Mouse (Mus musculus) left cerebral cortex, adult 2 months (tissue): Measurements from ENCODE around the gene Col28a1. TPM values are rescaled to one million over a fixed set of nuclear protein-coding genes. Genes with fewer than 3 reads are reported as not detected.

Source experiments
- DNase-seq, 2 experiments: peaks; one replicate each; pipeline ENCODE4 v3.0.0; 2021 to 2022; ENCODE audit warnings: low spot score in 2 of 2, mixed read lengths in 1 of 2; ENCODE audit errors: extremely low spot score in 1 of 2
- H3K27ac ChIP-seq: fragments of 200-600 bp; 2 replicates; pipeline ENCODE4 v1.8.1; 2022
- H3K4me3 ChIP-seq: fragments of 200-600 bp; 2 replicates; pipeline ENCODE4 v1.8.1; 2022
- CTCF ChIP-seq: fragments of 200-600 bp; IDR thresholded peaks from 2 replicates; pipeline ENCODE4 v1.8.1; 2022; ENCODE audit warnings: antibody characterized with exemption, mild to moderate bottlenecking, moderate library complexity
- intact Hi-C: fragments of 180-260 bp; cut with DNase I; formaldehyde crosslinking; loops from one replicate; pipeline ENCODE4 v1.15.1; 2025
- total RNA-seq, 2 experiments: library from RNA; stranded (reverse); gene quantifications; 2 replicates each; pipeline ENCODE4 v1.2.3; 2021

Gene Col28a1
- total RNA-seq, 2 experiments from 2014 or later: 0.63 to 0.89 TPM

DNA sequence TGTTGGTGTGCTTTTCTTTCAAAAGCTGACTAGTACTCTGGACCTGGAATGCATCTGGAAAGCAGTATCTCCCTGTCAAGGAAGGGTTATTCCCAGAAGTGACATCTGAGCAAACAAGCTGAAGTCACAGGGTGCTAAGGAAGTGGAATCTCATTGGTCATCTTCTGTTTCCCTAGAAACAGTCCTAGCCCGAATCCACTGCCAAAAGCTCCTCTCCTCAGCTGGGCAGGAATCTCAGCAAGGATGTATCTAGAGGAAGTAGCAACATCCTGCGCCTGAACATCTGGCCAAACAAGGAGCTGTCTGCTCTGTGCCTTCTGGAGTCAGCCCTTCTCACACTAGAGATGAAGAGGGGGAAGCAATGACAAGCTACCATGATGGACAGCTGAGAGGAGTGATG lies 18.4 kb downstream of the Col28a1 start:
- DNase-seq: no peak
- TF ChIP-seq CTCF: no peak
- intact Hi-C loops: no loop called here

DNA sequence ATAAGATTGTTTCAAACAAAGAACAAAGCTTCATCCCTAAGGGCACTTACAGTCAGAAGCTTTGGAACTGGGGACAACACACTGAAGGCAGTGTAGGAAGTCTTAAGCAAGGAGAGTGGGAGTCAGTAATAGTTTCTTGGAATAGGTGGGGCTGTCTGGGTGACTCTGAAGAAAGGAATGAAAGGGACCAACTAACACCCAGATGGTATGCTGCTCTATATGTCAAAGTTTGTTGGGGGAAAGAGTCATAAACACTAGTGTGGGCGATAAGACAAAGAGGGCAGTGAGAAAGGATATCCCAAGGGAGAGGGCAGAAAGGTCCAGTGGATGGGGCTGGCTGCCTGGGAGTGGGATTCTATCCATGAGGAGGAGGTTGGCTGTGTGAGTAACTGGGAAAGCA lies 20.3 kb downstream of the Col28a1 start:
- H3K27ac ChIP-seq: no peak overlapping the region
- no peak for TF ChIP-seq CTCF
- intact Hi-C loops: no loop called here
- no peak for DNase-seq
- H3K4me3 ChIP-seq: no peak overlapping the region

More for the DNA sequence above, 18.4 kb downstream of the Col28a1 start:
- H3K4me3 ChIP-seq: no peak overlapping the region
- no peak overlapping the region for H3K27ac ChIP-seq

DNA sequence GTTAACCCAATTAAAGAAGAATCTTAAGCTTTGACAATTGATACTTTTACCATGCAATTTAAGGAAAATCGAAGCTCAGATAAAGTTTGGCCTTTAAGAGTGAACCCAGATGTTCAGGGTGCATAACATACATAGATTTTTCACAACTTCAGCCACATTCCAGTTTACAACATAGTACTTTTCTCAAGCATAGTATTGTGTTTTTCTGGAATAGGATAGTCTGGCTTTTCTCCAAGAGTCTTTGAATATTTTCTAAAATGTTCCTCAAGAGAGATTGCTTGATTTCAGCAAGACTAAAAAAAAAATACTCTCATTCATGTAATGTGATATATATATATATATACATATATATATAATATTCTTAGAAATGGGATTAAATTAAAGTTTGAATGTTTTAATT lies 27.7 kb downstream of the Col28a1 start:
- intact Hi-C loops: no loop called here
- no peak overlapping the region for H3K27ac ChIP-seq
- no peak overlapping the region for H3K4me3 ChIP-seq
- DNase-seq: no peak
- TF ChIP-seq CTCF: no peak

DNA sequence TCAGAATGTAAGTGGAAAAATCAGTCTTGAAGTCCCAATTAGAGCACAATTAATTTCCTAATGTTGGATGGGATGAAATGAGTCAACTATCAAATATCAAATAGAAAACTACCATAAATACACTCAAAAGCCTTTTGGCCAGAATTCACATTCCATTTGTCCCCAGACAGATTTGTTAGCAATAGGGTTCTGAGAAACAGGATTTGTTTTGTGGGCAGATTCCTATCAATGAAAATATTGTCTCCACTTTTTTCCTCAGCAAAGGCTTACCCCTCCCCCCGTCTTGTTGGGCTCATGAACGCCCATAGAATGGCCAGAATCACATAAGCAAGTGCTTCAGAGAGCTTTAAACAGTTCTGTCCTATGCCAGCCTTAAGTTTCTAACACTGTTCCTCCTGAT lies 32.4 kb downstream of the Col28a1 start:
- Histone ChIP-seq H3K27ac (no peak overlapping the region), H3K4me3 (no peak overlapping the region)
- intact Hi-C loops: no loop called here
- DNase-seq: no peak
- TF ChIP-seq CTCF: no peak

DNA sequence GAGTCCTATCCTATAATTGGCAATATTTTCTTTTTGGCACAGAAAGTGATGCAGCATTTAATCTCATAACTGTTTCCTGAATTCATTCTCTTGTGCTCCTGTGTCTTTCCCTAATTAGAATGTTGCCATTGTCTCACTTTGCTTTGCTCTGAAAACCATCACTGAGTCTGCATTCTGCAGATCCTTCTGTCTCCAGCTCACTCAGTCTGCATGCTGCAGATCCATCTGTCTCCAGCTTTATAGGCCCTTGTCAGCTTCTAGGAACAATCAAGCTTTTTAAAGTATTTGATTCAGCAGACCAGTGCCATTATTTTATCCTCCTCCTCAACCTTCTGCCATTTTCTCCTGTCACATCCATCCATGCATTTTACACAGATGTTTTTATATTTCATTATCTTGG lies 35.3 kb downstream of the Col28a1 start:
- no peak for DNase-seq
- no peak overlapping the region for H3K27ac ChIP-seq
- no peak overlapping the region for H3K4me3 ChIP-seq
- no peak for TF ChIP-seq CTCF
- intact Hi-C loops: no loop called here

DNA sequence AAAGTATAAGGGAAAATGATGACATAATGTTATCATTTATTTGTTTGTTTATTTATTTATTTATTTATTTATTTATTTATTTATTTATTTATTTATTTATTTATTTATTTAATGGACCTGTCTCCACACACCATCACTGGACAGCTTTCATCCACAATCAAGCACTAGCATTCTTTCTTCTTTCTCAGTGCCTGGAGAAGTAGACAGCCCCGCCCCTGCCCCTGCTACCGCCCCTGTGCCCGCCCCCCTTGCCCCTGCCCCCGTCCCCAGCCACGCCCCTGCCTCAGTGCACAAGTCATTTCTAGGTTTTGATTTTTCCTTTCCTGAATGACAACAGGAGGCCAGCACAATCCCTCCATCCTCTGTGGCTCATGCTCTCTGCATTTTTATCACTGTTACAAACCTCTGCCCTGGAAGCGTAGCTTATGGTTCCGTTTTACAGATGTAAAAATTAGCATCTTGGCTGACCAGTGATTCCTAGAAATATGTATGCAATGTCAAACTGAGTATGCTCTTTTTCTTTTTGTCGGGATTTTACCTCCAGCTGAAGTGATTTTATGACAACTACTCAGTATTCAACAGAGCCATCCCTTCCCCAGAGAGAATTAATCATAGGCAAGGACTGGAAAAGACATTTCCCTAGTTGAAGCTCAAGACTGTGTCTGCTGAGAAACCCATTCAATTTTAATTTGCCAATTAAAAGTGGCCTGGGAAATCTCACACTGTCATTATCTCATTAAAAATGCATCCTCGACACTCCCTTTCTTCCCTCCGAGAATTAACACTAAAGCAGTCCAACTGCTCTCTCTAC lies 39.7 kb downstream of the Col28a1 start:
- H3K27ac ChIP-seq: no peak overlapping the region
- H3K4me3 ChIP-seq: no peak overlapping the region
- no peak for TF ChIP-seq CTCF
- intact Hi-C loops: no loop called here
- DNase-seq: no peak

DNA sequence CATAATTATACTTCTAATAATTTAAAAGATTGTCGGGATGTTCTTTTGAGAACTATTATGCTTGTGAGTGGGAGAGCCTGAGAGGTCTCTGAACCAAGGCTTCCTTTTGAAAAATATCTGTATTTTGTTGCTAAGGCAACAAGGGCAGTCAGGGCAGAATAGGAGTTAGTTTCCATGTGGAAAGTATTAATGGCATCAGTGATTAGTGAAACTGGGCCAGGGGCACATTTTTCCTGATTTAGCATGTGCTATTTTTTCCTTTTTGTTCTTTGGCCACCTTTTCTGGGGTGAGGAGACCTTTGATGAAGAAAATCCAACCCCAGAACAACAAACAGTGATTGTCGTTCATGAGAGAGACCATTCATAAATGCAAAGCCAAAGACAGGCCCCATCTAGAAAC lies 43.5 kb downstream of the Col28a1 start:
- DNase-seq: no peak
- no peak for TF ChIP-seq CTCF
- no peak overlapping the region for H3K4me3 ChIP-seq
- intact Hi-C loops: no loop called here
- H3K27ac ChIP-seq: no peak overlapping the region

DNA sequence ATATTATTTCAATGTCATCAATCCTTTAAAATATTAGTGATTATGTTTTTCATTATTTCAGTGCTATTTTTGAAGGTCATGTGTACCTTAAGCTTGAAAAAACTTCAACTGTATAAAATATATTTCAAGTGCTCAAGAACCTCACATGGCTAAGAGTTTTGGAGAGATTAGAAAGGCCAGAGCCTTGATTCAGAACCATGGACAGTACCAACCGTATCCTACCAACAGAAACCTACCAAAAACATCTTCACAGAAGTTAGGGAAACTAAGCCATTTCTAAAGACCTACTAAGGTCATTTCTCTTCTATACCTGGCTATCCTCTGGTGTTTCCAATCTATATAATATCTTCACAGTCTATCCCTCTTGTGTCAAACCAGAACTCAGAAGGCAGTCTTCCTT lies 50.5 kb downstream of the Col28a1 start:
- TF ChIP-seq CTCF: no peak
- no peak overlapping the region for H3K4me3 ChIP-seq
- no peak for DNase-seq
- intact Hi-C loops: no loop called here
- H3K27ac ChIP-seq: no peak overlapping the region

DNA sequence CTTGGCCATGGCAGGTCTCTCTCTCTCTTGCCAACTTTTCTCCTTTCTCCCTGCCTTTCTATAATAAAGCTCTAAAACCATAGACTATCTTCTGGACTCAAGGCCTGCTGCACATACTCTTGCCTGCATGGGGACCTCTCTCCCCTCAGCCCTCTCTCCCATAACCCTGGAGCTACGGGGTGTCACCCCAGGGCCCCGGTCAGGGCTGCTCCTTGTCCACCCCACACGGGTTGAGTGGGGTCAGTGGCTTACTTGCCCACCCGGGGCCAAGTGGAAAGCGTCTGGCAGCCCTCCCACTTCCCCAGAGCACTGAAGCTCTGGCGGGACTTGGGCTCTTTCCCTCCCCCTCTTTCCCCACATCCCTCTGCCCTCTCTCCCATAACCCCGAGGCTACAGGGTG lies 62.3 kb downstream of the Col28a1 start:
- Histone ChIP-seq H3K4me3 (no peak overlapping the region), H3K27ac (no peak overlapping the region)
- TF ChIP-seq CTCF: no peak
- intact Hi-C loops: no loop called here
- no peak for DNase-seq

DNA sequence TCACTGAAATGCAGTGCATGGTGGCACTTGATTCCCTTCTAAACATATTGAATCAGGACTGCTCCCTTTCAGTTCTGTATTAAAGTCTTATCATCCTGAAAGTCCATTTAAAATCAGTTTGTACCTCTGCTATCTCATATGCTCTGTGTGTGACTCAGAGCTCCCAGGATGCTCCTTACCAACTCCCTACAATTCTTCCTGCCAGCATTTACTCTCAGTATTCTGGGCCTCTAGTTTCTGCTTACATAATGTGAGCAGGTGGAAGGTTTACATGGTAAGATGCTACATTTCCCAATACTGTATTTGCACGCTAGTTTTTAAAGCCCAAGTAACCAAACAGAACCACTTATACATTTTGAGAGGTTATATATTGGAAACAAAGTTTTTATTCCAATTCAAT lies 64.3 kb downstream of the Col28a1 start:
- intact Hi-C loops: loop anchor here (5.0 kb wide), 1 partner anchor 49 kb away; no protein-coding TSS in a partner anchor
- no peak overlapping the region for H3K4me3 ChIP-seq

DNA sequence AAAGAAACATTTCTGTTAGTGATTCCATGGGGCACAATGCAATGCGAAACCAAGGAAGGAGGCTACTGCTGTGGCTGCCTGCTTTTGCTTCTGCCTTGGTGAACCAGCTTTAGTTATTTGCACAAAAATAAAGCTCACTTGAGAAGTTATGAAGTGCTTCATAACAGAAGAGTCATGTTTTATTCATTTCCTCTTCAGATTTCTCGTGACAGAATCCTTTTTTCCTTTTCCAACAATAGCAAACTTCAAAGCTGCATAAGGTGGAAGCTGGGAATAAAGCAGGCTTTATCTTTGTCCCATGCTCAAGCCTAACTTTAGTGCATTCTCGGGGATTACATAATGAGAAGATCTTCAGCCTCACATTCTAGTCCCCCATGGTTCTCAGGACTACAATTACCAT lies 65.9 kb downstream of the Col28a1 start:
- no peak for DNase-seq
- TF ChIP-seq CTCF: no peak
- no peak overlapping the region for H3K4me3 ChIP-seq
- peak overlapping the region; percentile 54; the same call in 1 of the 2 replicates for H3K27ac ChIP-seq
- intact Hi-C loops: loop anchor here (5.0 kb wide), 1 partner anchor 51 kb away; no protein-coding TSS in a partner anchor

More for the DNA sequence above, 64.3 kb downstream of the Col28a1 start:
- TF ChIP-seq CTCF: no peak
- H3K27ac ChIP-seq: no peak overlapping the region
- DNase-seq: no peak

DNA sequence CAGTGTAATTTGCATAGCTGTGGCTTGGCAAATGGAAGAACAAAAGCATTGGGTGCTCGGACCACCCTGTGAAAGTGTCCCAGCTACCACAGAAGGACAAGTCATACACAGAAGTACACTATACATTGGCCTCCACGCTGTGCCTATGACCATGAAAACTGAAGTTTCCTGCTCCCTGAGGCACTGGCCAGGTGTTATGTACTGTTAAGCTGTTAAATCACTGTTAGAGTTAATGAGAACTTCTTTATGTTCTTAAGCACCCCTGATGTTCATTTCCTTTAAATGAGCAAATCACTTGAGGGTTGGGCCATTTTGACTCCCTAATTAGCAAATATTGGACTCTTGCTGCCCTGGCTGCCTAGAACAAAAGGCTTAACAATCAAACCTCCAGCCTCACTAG lies 73.3 kb downstream of the Col28a1 start:
- Histone ChIP-seq H3K4me3 (no peak overlapping the region), H3K27ac (no peak overlapping the region)
- DNase-seq: no peak
- intact Hi-C loops: no loop called here
- no peak for TF ChIP-seq CTCF

DNA sequence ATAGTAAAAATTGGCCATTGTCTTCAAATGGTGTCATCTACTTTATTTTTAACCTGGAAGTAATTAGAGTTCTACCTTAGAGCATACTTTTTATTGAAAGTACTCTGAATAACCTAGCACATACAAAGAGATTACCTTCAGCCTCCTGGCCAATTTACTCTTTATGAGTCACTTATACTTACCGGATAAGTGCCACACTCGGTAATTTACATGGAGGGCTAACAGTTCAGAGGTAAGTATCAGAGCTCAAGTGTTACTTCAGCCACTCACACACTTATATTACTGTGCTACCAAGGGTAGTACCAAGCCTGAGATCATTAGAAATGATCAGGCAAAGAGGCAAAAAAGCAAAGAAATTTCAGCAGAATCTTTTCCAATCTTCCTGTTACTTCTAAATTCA lies 73.8 kb downstream of the Col28a1 start:
- Histone ChIP-seq H3K27ac (no peak overlapping the region), H3K4me3 (no peak overlapping the region)
- intact Hi-C loops: no loop called here
- no peak for DNase-seq
- no peak for TF ChIP-seq CTCF
